Comparison of ENCODE assay signal across 21 mouse cellular contexts in the genomic region with DNA sequence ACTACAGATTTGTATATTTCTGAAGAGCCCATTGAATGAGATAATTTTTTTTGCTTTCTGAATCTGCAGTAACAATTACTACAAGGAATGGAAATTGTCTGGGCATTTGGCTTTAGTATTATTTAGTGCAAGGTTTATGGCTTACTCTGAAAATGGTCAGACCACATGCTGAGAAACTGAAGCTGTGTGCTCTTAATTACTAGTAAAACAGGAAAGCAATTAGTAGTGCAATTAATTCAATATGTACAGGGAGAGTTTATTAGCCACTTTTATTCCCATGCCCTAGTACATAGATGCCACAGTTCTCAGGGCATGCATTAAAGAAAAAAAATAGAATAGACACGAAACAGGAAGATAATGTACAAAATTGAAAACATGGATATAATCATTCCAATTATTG. TPM values are rescaled to one million over a fixed set of nuclear protein-coding genes. Genes with fewer than 3 reads are reported as not detected.
"Had no signal": no experiment of that assay in that cellular context is flagged by ENCODE, and none has a peak within 500 bp of the region (broad histone marks: within the 10 kb centered on the region; RNA-seq: fewer than 3 reads in every experiment).

No protein-coding gene starts in this region.

- H3K27ac ChIP-seq: lung, embryonic 15.5 days; macrophage; midbrain, embryonic 13.5 days; midbrain, embryonic 15.5 days; neural tube, embryonic 12.5 days; stomach, embryonic 15.5 days; stomach, postnatal 0 days had no signal

- H3K36me3 ChIP-seq: lung, embryonic 15.5 days; midbrain, embryonic 13.5 days; midbrain, embryonic 15.5 days; neural tube, embryonic 12.5 days; stomach, embryonic 15.5 days had no signal

- H3K4me2 ChIP-seq: lung, embryonic 15.5 days; midbrain, embryonic 11.5 days; midbrain, embryonic 13.5 days; midbrain, embryonic 15.5 days; neural tube, embryonic 12.5 days; stomach, embryonic 15.5 days had no signal

- H3K4me1 ChIP-seq: lung, embryonic 15.5 days; megakaryocyte, embryonic 14.5 days; midbrain, embryonic 13.5 days; midbrain, embryonic 15.5 days; neural tube, embryonic 12.5 days; stomach, embryonic 15.5 days had no signal

- H3K4me3 ChIP-seq: lung, embryonic 15.5 days; megakaryocyte, embryonic 14.5 days; midbrain, embryonic 13.5 days; midbrain, embryonic 15.5 days; neural tube, embryonic 12.5 days; stomach, embryonic 15.5 days had no signal

- H3K27me3 ChIP-seq: lung, embryonic 15.5 days; megakaryocyte, embryonic 14.5 days; midbrain, embryonic 13.5 days; midbrain, embryonic 15.5 days; neural tube, embryonic 12.5 days; stomach, embryonic 15.5 days had no signal

- ATAC-seq: liver, postnatal 0 days; lung, postnatal 0 days; midbrain, embryonic 13.5 days; midbrain, embryonic 15.5 days had no signal

- H3K9me3 ChIP-seq: lung, embryonic 15.5 days; megakaryocyte, embryonic 14.5 days; midbrain, embryonic 15.5 days; neural tube, embryonic 12.5 days; stomach, embryonic 15.5 days had no signal

- DNase-seq: liver, postnatal 0 days; lung, adult 2 months; lung, postnatal 14 days; lung, postnatal 36 days; right cerebral cortex, postnatal 14 days; thymus, adult 2 months; thymus, postnatal 25 days; thymus, postnatal 4 days had no signal

- H3K9ac ChIP-seq: liver, postnatal 0 days; lung, embryonic 15.5 days; midbrain, embryonic 13.5 days; midbrain, embryonic 15.5 days; neural tube, embryonic 12.5 days; stomach, embryonic 15.5 days had no signal

RNA-seq across cellular contexts. Expression of a gene that starts 10.2 kb away (rescaled TPM):
- total RNA-seq: megakaryocyte progenitor cell, adult 5-6 weeks; monocyte, adult 5-6 weeks; neutrophil, adult 5-6 weeks had no signal
- polyA plus RNA-seq: liver, postnatal 0 days; macrophage had no signal
